Mouse (Mus musculus) right cerebral cortex, postnatal 4 days (tissue): ENCODE measurements at regions not wholly inside any gene's neighbourhood (a gene's known extent, or its start where the extent isn't known, plus 50 kb on each side); places are given as distances from the start of the nearest gene placed in this dataset.

Source experiments
- DNase-seq: peaks from one replicate; pipeline ENCODE4 v3.0.0-alpha.2; 2022

DNA sequence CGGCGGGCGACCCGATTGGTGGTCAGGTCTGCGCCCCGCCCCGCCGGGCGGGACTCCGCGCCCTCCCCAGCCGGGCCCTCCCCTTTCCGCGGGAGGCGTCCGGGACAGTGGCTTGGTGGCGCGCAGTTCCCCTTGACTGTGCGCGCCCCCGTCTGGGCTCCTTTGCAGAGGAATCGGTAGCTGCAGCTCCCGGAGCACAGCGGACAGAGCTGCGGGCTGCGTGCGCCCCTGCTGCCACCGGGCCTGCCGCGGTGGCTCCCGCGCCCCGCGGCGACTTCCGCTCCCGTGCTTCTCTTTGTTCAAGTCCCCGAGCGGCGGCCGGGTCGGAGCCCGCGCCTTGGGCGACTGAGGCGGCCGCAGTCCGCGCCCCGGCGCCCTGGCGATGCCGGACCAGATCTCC, 566.6 kb upstream of the Gm21863 start:
- DNase-seq = peak; percentile 13
